Mouse (Mus musculus): ENCODE results near the gene Aqp1.

- TF ChIP-seq POLR2A (IDR thresholded peaks at IDR 0.05; ENCODE audit: low read depth, low read length), result no peak
- TF ChIP-seq CTCF (IDR thresholded peaks at IDR 0.05; ENCODE audit: extremely low read depth, insufficient read depth, insufficient read length, insufficient replicate concordance), result no peak
These were observed 41.6 kb upstream of the Aqp1 start for GRCm38 (mm10) chr6:55294549-55295131.
